Mouse (Mus musculus) thymus, adult 18-20 months (tissue): ENCODE measurements around the gene Hps1.

ENCODE experiments used
- DNase-seq, 2 experiments: peaks; one replicate each; pipeline ENCODE4 v3.0.0; 2022; ENCODE audit warnings: mixed read lengths in 2 of 2

Gene Hps1

GRCm38 (mm10) chr19:42753141-42753917, 26.4 kb downstream of the Hps1 start:
- DNase-seq, result no peak

- DNase-seq, result peak in 1 of 2 experiments; percentile 30
Observed at GRCm38 (mm10) chr19:42752363-42752931, 27.3 kb downstream of the Hps1 start, which contains the start of gene Pyroxd2. TSS of gene Pyroxd2 (minus strand) at chr19:42752775.

- no peak for DNase-seq
Observed at GRCm38 (mm10) chr19:42750196-42750595, 29.6 kb downstream of the Hps1 start.

DNA sequence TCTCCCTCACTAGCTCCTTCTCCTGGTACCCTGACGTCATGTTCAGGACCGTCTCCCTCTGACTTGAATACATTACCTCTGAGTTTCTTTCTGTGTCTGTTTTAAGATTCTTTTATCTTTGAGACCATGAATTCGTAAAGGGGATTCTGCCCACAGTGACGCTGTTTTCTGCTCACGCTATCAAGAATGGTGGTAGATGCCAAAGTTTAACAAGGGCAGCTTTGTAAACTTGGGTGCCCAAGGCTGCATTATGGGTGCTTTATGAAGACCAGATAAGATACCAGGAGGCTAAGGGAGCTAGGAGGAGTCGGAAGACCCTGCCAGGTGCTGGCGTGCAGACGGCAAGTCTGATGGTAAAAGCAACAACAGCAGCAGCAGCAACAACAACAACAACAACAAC, 33.1 kb downstream of the Hps1 start:
- DNase-seq, result no peak

GRCm38 (mm10) chr19:42745869-42746224, 33.9 kb downstream of the Hps1 start:
- no peak for DNase-seq

DNA sequence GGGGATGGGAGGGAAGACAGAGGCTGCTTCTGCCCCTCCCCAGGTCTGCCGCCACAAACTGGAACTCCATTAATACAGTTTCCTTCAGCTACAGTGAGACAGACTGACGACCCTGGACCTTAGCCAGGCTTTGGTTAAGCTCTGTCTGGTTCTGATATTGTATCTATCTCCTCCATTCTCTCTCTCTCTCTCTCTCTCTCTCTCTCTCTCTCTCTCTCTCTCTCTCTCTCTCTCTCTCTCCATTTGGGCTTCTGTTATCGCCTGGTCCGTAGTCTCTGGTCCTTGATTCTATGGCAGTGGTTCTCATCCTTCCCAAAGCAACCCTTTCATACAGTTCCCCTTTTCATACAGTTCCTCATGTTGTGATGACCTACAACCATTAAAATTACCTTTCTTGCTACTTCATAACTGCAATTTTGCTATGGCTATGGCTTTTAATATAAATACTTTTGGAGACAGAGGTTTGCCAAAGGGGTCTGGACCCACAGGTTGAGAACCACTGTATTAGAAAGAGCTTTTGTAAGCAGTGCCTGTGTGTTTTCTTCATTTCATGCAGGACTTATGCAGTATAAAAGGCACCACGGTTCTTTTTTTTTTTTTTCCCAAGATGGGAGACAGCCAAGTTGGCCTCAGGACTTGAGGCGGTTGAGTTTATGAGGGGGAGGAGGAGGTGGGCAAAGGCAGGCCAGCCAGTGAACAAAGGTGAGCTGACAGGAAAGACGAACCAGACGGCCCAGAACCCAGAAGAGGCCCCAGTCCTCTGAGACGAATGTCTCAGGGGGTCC, 34.5 kb downstream of the Hps1 start:
- no peak for DNase-seq

GRCm38 (mm10) chr19:42744162-42744586, 35.6 kb downstream of the Hps1 start:
- no peak for DNase-seq

GRCm38 (mm10) chr19:42743261-42743660, 36.5 kb downstream of the Hps1 start:
- DNase-seq, result no peak

GRCm38 (mm10) chr19:42741884-42742283, 37.9 kb downstream of the Hps1 start:
- DNase-seq, result no peak

GRCm38 (mm10) chr19:42740163-42740899, 39.4 kb downstream of the Hps1 start:
- no peak for DNase-seq

DNA sequence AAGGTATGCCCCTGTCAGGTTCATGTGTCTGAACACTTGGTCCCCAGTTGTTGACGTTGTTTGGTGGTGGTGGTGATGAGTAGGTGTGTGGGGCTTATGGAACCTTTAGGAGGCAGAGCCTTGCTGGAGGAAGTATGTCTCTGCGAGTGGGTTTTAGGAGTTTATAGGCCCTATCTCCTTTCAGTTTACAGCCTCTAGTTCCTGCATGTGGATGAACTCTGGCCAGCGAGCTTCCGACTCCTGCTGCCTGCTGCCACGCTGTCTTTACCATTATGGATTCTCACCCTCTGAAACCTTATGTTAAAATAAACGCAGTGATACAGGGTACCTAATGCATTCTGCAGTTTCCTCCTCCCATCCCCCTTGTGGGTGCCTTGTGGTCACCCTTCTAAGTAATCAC, 40.0 kb downstream of the Hps1 start:
- no peak for DNase-seq

DNA sequence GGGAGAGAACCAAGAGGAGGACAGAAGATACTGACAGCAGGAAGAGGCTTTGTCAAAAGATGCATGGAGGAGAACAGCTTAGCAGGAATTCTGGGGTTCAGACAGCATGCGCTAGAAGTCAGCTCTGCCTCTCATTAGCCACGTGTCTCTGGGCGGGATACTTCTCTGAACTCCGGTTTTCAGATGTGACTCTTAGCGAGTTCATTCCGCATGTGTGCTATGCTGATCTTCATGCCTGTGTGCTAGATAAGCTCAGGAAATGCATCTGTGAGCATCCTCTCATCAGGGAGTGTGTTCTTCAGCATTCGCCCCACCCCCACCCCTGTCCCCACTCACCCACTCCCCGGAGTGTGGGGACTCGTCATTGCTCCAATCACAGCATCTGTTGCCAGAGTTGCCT, 42.0 kb downstream of the Hps1 start:
- DNase-seq, result no peak

DNA sequence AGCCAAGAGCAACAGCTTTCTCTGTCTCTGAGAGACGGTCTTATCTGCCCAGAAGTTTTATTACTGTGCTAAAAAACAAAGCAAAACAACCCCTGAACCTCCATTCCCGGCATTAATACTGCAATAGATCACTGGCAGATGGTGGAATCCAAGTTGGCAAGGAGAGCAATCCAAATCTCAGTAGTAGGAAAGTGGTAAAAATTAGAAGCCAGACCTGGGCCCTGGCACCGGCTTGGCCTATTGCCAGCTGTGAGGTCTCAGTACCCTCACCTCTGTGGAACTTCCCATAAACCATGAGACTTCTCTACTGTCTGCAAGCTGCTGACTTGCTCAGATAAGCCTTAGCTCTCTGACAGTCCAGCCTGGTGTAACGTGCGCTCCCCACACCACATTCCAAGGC, 44.8 kb downstream of the Hps1 start:
- no peak for DNase-seq

- no peak for DNase-seq
Observed at GRCm38 (mm10) chr19:42727424-42727823, 52.4 kb downstream of the Hps1 start.

DNA sequence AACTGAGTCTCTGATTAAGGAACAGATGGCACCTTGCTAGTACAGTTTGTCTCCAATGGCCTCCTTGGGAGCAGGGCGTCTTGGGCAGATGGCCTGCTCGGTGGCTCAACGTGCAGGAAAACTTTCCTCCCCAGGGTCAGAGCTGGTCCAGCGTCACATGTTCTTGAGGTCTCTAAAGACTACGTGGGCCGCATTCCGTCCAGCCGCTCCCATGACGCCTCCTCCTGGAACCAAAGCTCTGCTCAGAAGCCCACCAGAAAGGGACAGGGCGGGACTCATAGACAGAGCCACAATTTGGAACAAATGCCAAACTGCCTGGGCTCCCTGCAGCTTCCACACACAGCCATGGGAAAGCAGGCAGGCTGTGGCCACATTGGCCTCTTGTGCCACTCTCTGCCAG, 53.0 kb downstream of the Hps1 start:
- DNase-seq, result no peak

- no peak for DNase-seq
Observed at GRCm38 (mm10) chr19:42725973-42726350, 53.8 kb downstream of the Hps1 start.

DNA sequence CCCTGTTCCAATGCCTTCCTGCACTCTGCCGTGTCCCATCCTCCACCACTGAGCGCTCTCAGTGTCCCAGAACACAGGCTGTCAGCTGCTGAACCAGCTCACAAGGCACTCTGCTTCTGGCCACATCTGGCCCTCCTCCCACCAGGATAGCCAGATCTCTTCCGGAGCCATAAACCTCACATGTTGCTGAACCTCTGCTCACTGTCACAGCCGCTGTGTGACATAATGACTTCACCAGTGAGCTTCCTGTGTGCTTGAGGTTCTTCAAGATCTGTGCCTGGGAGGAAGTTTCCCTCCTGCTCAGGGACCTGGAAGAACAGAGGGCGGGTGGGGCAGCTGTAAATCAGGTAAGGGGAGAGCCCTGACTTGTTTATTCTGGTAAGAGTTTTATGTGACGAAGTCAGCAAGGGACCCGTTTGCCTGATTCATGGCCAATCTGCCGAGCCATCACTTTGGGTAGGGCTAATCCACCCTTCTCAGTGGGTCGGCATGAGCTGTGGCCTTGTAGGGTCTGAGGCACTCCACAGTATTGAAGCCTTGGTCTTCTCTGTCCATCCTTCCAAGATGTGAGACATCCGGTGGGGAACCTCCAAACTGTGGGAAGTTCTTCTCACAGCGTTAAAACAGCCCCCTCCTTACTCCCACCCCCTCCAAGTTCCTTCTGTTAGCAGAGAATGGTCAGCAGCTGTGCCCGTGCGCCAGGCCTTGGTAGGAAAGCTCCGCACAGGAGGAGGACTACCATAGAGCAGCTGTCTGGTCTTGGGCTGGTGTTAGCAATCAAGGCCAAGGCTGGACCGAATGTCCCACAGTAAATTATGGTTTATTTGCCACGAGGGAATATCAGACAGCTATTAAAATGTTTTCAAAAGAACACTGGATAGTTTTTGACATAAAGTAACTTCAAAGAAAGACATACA, 54.5 kb downstream of the Hps1 start:
- DNase-seq, result no peak

DNA sequence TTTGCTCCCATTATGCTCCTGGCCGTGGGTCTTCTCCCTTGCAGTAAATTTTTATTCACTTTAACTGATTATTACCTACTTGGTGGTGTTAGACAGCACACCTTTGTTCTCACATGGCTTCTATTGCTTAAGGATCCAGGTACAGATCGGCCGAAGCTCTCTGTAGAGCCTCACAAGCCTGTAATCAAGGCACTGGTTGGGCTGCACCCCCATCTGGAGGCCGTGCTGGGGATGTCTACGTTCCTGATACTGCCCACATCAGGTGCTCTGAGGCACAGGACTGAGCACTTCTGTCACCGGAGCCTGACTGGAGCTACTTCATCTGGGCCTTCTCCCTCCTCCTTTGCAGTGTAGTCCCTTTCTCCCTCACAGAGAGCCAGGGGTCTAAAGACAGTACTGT, 56.5 kb downstream of the Hps1 start:
- DNase-seq, result no peak

DNA sequence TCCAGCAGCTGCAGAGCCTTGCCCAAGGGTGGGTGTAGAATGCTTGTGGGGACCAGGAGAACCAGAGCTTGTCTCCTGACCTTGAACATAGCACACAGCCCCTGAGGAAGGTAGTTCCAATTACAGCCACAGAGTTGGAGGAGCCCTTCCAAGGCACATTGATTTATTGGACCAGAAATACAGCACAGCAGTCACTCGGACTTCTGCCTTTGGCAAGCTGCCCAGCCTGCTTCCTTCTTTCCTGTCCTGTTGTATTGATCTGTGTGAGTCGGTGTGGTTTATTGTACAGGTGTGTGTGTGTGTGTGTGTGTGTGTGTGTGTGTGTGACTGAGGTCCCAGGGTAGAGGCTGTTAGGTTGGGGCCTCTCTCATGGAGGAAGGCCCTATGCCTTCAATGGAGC, 57.3 kb downstream of the Hps1 start:
- DNase-seq, result no peak

GRCm38 (mm10) chr19:42718101-42718500, 61.7 kb downstream of the Hps1 start:
- DNase-seq, result no peak

DNA sequence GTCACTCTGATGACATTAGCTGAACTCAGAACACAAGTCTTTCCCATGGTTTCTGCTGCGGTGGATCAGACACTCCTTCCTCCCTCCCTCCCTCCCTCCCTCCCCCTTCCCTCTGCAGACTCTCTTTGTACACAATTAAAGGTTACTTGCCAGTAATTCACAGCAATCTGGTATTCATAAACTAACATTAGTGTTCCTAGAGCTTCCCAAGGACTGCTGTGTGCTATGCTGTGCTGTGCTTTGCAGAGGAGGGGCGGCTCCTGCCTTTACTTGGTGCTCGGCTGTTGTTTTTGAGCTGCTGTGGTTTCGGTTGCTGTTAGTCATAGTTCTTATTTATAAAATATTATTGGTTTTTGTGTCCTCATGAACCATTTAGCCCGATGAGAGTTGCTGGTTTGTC, 62.1 kb downstream of the Hps1 start:
- no peak for DNase-seq

DNA sequence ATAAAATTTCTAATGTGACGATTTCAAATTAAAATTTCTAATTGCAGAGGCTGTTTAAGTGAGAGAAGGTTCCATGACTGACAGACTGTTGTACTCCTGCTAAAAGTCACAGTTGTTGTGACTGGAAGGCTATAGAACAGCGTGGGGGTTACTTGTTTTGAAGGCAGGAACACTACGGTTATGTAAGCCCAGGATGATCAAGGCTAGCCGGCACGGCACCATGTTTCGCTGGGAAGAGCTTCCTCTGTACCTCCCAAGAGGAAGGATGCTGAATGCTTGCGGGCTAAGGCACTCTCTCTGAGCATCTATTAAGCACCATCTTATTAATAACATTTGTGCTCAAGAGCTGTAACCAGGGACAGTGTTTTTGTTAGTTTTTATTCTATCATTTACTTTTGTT, 63.3 kb downstream of the Hps1 start:
- no peak for DNase-seq
